Mouse (Mus musculus) midbrain, embryonic 16.5 days (tissue): ENCODE results near the gene Wdr95. TPM values are rescaled to one million over a fixed set of nuclear protein-coding genes. Genes with fewer than 3 reads are reported as not detected.

Source experiments
- ATAC-seq: fragments of 200-750 bp; cut with Nextera tagmentation; 2 replicates; pipeline ENCODE4 v1.8.0; 2017; ENCODE audit warnings: moderate TSS enrichment
- H3K27ac ChIP-seq: fragments of 300-500 bp; sonication (generic); 2 replicates; pipeline ENCODE4 v1.5.1; 2014; ENCODE audit warnings: mild to moderate bottlenecking, low read length, mixed read lengths
- H3K27me3 ChIP-seq: fragments of 300-500 bp; sonication (generic); 2 replicates; pipeline ENCODE4 v1.6.1; 2014; ENCODE audit warnings: low read depth, low read length, mixed read lengths; ENCODE audit not compliant: control insufficient read depth, insufficient read depth
- H3K36me3 ChIP-seq: fragments of 300-500 bp; sonication (generic); 2 replicates; pipeline ENCODE4 v1.6.1; 2014; ENCODE audit warnings: mild to moderate bottlenecking, low read length, moderate library complexity, mixed read lengths; ENCODE audit not compliant: control insufficient read depth, insufficient read depth
- H3K4me1 ChIP-seq: fragments of 300-500 bp; sonication (generic); 2 replicates; pipeline ENCODE4 v1.6.1; 2014; ENCODE audit warnings: mild to moderate bottlenecking, low read length, mixed read lengths; ENCODE audit not compliant: control insufficient read depth, insufficient read depth
- H3K4me2 ChIP-seq: fragments of 300-500 bp; sonication (generic); 2 replicates; pipeline ENCODE4 v1.6.1; 2014; ENCODE audit warnings: mild to moderate bottlenecking, low read length, mixed read lengths
- H3K4me3 ChIP-seq: fragments of 300-500 bp; sonication (generic); 2 replicates; pipeline ENCODE4 v1.5.1; 2014; ENCODE audit warnings: low read depth, mild to moderate bottlenecking, low read length, moderate library complexity, mixed read lengths
- H3K9ac ChIP-seq: fragments of 300-500 bp; sonication (generic); 2 replicates; pipeline ENCODE4 v1.6.1; 2014; ENCODE audit warnings: low read depth, low read length, mixed read lengths
- H3K9me3 ChIP-seq: fragments of 300-500 bp; sonication (generic); replicated peaks from 2 replicates; pipeline ENCODE4 v1.6.1; 2014; ENCODE audit warnings: mild to moderate bottlenecking, low read length, mixed read lengths; ENCODE audit not compliant: control insufficient read depth, poor library complexity, severe bottlenecking
- WGBS: fragments of 180-500 bp; shearing (Covaris S2); extraction: QIAGEN DNeasy Blood & Tissue Kit; methylation state at CpG from one replicate; pipeline ENCODE4 v1.1.7; 2014; 5-methylcytosine and 5-hydroxymethylcytosine counted together
- polyA plus RNA-seq: library from polyadenylated mRNA; unstranded; fragments of >200 nt; fragmentation: Nextera tagmentation; extraction: Ambion mirVana; gene quantifications from 2 replicates; pipeline ENCODE4 v1.2.1, GENCODE M21; 2015

The Wdr95 gene
- polyA plus RNA-seq, 1 experiment from 2014 or later = 0.33 TPM

DNA sequence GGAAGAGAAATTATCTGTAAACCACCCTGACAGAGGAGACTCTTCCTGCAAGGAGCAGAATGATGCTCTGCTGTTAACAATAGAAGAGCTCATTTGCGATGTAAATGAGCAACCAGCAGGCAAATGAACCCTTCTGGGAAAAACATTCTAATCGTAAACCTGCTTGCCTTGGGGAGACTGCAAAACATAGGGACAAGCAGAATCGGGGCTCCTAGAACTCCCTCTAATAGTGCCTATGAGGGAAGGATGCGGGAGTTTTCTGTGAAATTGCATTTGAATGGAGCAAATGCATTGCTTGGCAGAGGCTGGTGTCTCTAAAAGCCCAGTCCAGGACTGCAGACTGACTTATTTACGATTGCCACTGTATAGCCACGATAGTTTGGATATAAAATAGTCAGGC is 32.8 kb upstream of the Wdr95 start:
- ATAC-seq = peak; percentile 40
- Histone ChIP-seq H3K36me3 (no peaks in the 10 kb centered on the region), H3K27ac (peak overlapping the region; percentile 78), H3K4me1 (peaks cover 25% of the 10 kb centered on the region), H3K4me2 (no peak overlapping the region), H3K4me3 (no peak overlapping the region), H3K9me3 (no peaks in the 10 kb centered on the region), H3K9ac (no peak overlapping the region), H3K27me3 (no peaks in the 10 kb centered on the region)
- WGBS = 14% methylated on average over 6 of the region's 6 CpGs

DNA sequence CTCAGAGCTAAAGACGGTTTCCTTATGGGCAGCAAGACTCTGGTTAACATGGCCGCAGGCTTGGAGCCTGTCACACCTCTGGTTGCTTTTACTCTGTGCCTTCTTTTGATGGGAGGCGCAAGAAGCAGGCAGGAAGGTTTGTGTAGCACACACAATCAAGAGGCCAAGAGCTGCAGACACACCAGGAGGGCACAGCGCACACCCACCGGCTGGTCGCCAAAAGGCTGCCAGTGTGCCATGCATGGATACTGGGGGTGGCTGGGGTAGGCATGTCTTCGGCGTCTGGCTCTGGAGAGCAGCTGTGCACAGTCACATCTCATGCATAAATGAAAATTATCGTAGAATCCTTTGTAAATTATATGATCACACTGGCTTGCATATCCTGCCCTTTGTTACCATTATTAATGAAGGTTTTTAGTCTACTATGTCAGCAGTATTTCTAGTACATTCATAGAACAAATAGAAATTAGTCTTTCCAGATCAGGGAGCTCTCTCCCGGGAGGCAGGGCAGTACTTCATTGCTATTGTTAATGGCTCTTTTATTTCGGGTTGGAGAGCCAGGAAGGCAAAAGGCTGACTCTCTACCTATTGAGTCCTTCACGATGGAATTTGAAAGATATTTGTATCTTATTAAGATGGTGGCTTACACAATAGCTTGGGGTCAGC is 31.9 kb upstream of the Wdr95 start:
- Histone ChIP-seq H3K27ac (peak overlapping the region; percentile 78), H3K27me3 (no peaks in the 10 kb centered on the region), H3K4me2 (no peak overlapping the region), H3K4me1 (peaks cover 21% of the 10 kb centered on the region), H3K36me3 (no peaks in the 10 kb centered on the region), H3K9me3 (no peaks in the 10 kb centered on the region), H3K9ac (no peak overlapping the region), H3K4me3 (no peak overlapping the region)
- peak; percentile 66 for ATAC-seq
- 19% methylated on average over 12 of the region's 12 CpGs for WGBS

DNA sequence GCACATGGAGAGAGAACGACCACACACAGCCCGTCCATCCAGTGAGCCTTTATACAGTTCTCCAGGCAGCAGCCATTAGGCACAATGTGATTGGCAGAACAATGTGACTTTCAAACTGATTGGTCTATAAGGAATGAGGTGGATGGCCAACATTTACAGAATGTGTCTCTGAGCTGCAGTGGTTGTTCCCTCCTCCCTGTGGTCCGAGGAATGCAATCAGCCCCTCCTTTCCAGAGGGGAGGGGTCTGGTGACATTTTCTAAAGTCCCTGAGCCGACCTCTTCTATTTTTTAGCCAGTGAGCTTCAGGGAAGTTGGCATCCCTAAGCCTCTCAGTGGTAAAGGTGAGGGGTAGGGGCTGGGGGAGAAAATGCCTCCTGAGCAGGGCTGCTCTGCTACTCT is 28.5 kb upstream of the Wdr95 start:
- no peak overlapping the region for H3K4me3 ChIP-seq
- peaks cover 31% of the 10 kb centered on the region for H3K4me1 ChIP-seq
- WGBS = 35% methylated on average over 4 of the region's 4 CpGs
- no peaks in the 10 kb centered on the region for H3K9me3 ChIP-seq
- no peak overlapping the region for H3K27ac ChIP-seq
- no peak for ATAC-seq
- H3K4me2 ChIP-seq = no peak overlapping the region
- H3K9ac ChIP-seq = no peak overlapping the region
- no peaks in the 10 kb centered on the region for H3K27me3 ChIP-seq
- no peaks in the 10 kb centered on the region for H3K36me3 ChIP-seq

DNA sequence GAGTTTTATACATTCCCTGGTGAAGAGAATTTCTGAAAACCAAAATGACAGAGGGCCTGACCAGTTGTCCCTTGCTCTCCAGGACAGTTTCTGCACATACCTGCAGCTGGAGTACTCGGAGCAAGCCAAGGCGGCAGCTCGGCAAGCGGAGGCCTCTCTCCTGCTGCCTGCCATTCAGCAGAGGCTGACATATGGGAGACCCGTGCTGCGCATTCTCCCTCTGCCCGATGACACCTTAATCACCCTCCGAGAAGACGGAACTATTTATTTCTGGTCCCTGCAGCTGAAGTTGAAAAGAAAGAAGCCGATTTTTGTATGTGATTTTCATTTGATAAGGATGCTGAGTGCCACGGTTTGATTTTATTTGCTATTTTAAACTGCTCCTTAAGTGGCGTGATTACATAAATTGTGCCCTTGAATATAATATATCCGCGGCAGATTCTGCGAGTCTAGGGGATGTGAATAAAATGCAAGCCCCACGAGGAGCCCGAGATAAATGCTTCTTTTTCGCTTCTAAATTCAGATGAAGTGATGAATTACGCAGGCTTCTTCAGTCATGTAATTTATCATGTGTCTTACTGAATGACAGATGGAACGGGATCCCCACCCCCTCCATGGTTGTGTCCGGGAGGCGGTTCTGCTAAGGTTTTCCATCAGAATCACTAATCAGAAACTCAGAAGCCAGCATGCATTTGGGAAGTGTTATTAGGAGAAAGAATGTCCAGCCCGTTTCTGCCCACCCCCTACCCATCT is 24.9 kb upstream of the Wdr95 start:
- Histone ChIP-seq H3K36me3 (no peaks in the 10 kb centered on the region), H3K9ac (no peak overlapping the region), H3K27ac (peak overlapping the region; percentile 32), H3K4me1 (peaks cover 11% of the 10 kb centered on the region; the same call in 1 of the 2 replicates), H3K27me3 (no peaks in the 10 kb centered on the region), H3K4me3 (no peak overlapping the region), H3K9me3 (no peaks in the 10 kb centered on the region), H3K4me2 (peak overlapping the region; percentile 8; the same call in 1 of the 2 replicates)
- 50% methylated on average over 23 of the region's 23 CpGs for WGBS
- no peak for ATAC-seq

DNA sequence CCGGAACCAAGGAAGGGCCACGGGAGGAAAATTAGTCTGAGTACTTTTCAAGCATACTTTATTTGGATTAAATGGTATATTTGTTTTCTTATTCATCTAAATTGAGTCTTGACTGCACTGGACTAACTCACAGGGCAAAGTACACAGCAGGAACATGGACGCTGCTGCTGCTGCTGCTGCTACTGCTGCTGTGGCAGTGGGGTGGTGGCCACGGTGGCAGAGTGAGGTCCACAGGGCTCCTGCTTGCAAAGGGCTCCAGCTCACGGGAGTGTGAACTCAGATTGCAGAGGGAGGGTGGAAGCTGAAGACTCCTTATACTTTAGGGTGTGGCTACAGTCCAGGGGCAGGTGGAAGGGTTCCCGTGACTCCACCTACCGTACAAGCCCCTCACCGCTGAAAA is 23.5 kb upstream of the Wdr95 start:
- Histone ChIP-seq H3K27ac (no peak overlapping the region), H3K27me3 (no peaks in the 10 kb centered on the region), H3K9me3 (no peaks in the 10 kb centered on the region), H3K4me1 (peaks cover 11% of the 10 kb centered on the region; the same call in 1 of the 2 replicates), H3K9ac (no peak overlapping the region), H3K4me2 (no peak overlapping the region), H3K4me3 (no peak overlapping the region), H3K36me3 (no peaks in the 10 kb centered on the region)
- 87% methylated on average over 8 of the region's 8 CpGs for WGBS
- ATAC-seq = no peak

DNA sequence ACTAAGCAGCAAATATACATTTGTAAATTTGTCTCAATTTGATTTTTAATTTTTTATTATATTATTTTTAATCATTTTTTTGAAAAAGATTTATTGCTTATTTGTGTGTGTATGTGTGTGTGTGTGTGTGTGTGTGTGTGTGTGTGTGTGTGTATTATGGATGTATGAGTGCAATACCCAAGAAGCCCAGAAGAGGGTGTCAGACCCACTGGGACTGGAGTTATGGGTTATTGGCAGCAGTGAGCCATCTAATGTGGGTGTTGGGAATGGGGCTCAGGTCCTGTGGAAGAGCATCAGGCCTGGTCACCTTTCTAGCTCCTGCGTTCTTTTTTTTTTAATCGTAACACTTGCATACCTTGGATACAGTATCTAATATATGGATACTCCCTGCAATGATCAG is 22.4 kb upstream of the Wdr95 start:
- H3K27me3 ChIP-seq = no peaks in the 10 kb centered on the region
- no peak overlapping the region for H3K4me2 ChIP-seq
- no peak overlapping the region for H3K4me3 ChIP-seq
- ATAC-seq = no peak
- H3K36me3 ChIP-seq = no peaks in the 10 kb centered on the region
- no peak overlapping the region for H3K27ac ChIP-seq
- H3K9me3 ChIP-seq = no peaks in the 10 kb centered on the region
- H3K4me1 ChIP-seq = peaks cover 11% of the 10 kb centered on the region; the same call in 1 of the 2 replicates
- H3K9ac ChIP-seq = no peak overlapping the region
- 98% methylated on average over 2 of the region's 2 CpGs for whole genome bisulfite sequencing

DNA sequence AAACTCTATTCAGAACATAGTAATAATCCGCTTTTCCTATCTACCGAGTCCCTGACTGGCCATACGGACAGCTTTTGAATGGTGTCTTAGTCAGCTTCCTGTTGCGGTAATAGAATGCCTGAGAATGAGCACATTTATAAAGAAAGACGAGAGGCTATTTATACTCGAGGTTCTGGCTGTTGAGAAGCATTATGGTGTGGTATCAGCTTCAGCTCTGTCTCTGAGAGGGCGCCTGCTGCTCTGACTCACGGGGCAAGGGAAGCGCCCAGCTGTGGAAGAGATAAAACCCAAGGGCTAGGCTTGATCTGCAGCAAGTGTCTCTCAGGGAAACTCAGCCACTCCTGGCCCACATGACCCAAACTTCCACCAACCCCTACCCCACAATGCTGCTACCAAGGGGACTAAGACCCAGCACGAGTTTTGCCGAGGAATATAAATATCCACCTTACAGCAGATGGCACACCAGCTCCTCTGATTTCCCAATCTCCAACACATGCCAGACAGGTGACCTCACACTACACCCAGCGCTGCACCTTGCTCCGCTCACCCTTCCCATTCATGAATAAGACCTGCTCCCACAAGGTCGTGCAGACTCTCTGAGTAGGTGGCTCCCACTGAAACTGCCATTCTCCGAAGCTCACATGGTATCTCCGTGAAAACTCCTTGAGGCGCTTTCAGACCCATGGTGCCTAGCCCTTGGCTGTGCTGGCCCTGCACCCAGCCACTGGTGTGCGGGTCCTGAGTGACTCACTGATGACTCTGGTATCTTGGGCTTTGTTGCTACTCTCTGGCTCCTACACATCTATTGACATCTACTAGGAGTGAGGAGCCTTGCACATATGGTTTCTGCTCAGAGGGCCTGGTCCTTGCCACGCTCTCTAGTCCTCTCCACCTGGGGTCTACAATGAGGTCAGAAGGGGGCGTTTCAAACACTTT is 20.1 kb upstream of the Wdr95 start:
- no peaks in the 10 kb centered on the region for H3K27me3 ChIP-seq
- H3K36me3 ChIP-seq = no peaks in the 10 kb centered on the region
- H3K9ac ChIP-seq = no peak overlapping the region
- no peaks in the 10 kb centered on the region for H3K9me3 ChIP-seq
- no peak for ATAC-seq
- H3K4me1 ChIP-seq = peaks cover 7% of the 10 kb centered on the region
- no peak overlapping the region for H3K4me2 ChIP-seq
- H3K27ac ChIP-seq = no peak overlapping the region
- H3K4me3 ChIP-seq = no peak overlapping the region
- WGBS = 84% methylated on average over 20 of the region's 20 CpGs

DNA sequence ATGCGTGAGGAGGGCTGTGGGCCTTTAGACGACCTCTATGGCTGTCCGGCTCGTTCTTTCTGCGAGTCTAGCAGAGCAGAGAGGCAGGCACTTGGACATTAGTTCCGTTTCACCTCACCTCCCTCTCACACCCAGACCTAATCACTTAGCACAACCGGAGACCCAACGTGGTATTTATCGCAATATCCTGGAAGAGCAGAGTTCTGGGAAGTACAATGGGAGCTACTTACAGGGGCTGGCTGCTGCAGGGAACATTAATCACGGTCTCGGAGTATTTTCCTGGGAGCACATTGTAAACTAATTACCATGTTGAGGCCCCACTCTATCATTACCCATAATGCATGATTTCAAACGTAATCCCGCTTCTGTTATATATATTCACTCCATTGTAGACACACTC is 18.2 kb upstream of the Wdr95 start:
- Histone ChIP-seq H3K4me1 (peaks cover 16% of the 10 kb centered on the region), H3K27ac (no peak overlapping the region), H3K9me3 (no peaks in the 10 kb centered on the region), H3K4me3 (no peak overlapping the region), H3K4me2 (no peak overlapping the region), H3K27me3 (no peaks in the 10 kb centered on the region), H3K9ac (no peak overlapping the region), H3K36me3 (no peaks in the 10 kb centered on the region)
- ATAC-seq = no peak
- WGBS = 64% methylated on average over 13 of the region's 13 CpGs
